Mouse (Mus musculus) bone marrow macrophage, adult 2 months (primary cell): ENCODE measurements at regions not wholly inside any gene's neighbourhood (a gene's known extent, or its start where the extent isn't known, plus 50 kb on each side); places are given as distances from the start of the nearest gene placed in this dataset.

Experiments used
- CTCF ChIP-seq: IDR thresholded peaks from 2 replicates; pipeline ENCODE4 v1.5.1; 2012; ENCODE audit warnings: low read depth, mild to moderate bottlenecking, low read length, moderate library complexity
- POLR2A ChIP-seq: IDR thresholded peaks from 2 replicates; pipeline ENCODE4 v1.6.1; 2012; ENCODE audit warnings: mild to moderate bottlenecking, low read depth, low read length, borderline replicate concordance

- no peak for TF ChIP-seq POLR2A
- no peak for TF ChIP-seq CTCF
These were observed 118.0 kb downstream of the Cyp26a1 start for GRCm38 (mm10) chr19:37815627-37816026.
